Mouse (Mus musculus): Measurements from ENCODE around the gene Krt2.

- TF ChIP-seq POLR2A (IDR thresholded peaks at IDR 0.05; ENCODE audit: control insufficient read depth, low read depth, low read length) (no peak), CTCF (IDR thresholded peaks at IDR 0.05; ENCODE audit: control insufficient read depth, insufficient read depth, insufficient replicate concordance, low read depth, low read length) (peak; percentile 16; the same call in 1 of the 2 replicates)
These were observed 45.8 kb downstream of the Krt2 start for GRCm38 (mm10) chr15:101772080-101772710.
